Mouse (Mus musculus) kidney, embryonic 14.5 days (tissue): Measurements from ENCODE around the gene Zp1. TPM values are rescaled to one million over a fixed set of nuclear protein-coding genes. Genes with fewer than 3 reads are reported as not detected.

Experiments
- ATAC-seq: fragments of 200-750 bp; cut with Nextera tagmentation; 2 replicates; pipeline ENCODE4 v1.8.0; 2017; ENCODE audit warnings: moderate number of reproducible peaks, mild to moderate bottlenecking, moderate TSS enrichment, moderate library complexity; ENCODE audit not compliant: low FRiP score, low TSS enrichment
- H3K27ac ChIP-seq: fragments of 300-500 bp; sonication (generic); 2 replicates; pipeline ENCODE4 v1.5.1; 2014; ENCODE audit warnings: low read depth, mild to moderate bottlenecking, low read length, moderate library complexity, mixed read lengths
- H3K27me3 ChIP-seq: fragments of 300-500 bp; sonication (generic); 2 replicates; pipeline ENCODE4 v1.6.1; 2014; ENCODE audit warnings: mild to moderate bottlenecking, low read length; ENCODE audit not compliant: control insufficient read depth, insufficient read depth
- H3K36me3 ChIP-seq: fragments of 300-500 bp; sonication (generic); 2 replicates; pipeline ENCODE4 v1.6.1; 2014; ENCODE audit warnings: low read length, mixed read lengths; ENCODE audit not compliant: control insufficient read depth, insufficient read depth
- H3K4me1 ChIP-seq: fragments of 300-500 bp; sonication (generic); 2 replicates; pipeline ENCODE4 v1.6.1; 2014; ENCODE audit warnings: low read length, mixed read lengths; ENCODE audit not compliant: control insufficient read depth, insufficient read depth
- H3K4me2 ChIP-seq: fragments of 300-500 bp; sonication (generic); replicated peaks from 2 replicates; pipeline ENCODE4 v1.6.1; 2014; ENCODE audit warnings: low read depth, mild to moderate bottlenecking, low read length
- H3K4me3 ChIP-seq: fragments of 300-500 bp; sonication (generic); 2 replicates; pipeline ENCODE4 v1.5.1; 2014; ENCODE audit warnings: mild to moderate bottlenecking, low read length
- H3K9ac ChIP-seq: fragments of 300-500 bp; sonication (generic); 2 replicates; pipeline ENCODE4 v1.6.1; 2014; ENCODE audit warnings: low read depth, mild to moderate bottlenecking, low read length, moderate library complexity
- H3K9me3 ChIP-seq: fragments of 300-500 bp; sonication (generic); 2 replicates; pipeline ENCODE4 v1.6.1; 2016; ENCODE audit warnings: low read length; ENCODE audit not compliant: control insufficient read depth
- WGBS: fragments of 180-500 bp; shearing (Covaris S2); extraction: QIAGEN DNeasy Blood & Tissue Kit; methylation state at CpG from one replicate; pipeline ENCODE4 v1.1.7; 2014; 5-methylcytosine and 5-hydroxymethylcytosine counted together
- polyA plus RNA-seq: library from polyadenylated mRNA; unstranded; fragments of >200 nt; fragmentation: Nextera tagmentation; extraction: Ambion mirVana; gene quantifications from 2 replicates; pipeline ENCODE4 v1.2.1, GENCODE M21; 2014

Zp1 gene
- polyA plus RNA-seq, 1 experiment from 2014 or later, result not detected

- Histone ChIP-seq H3K27me3 (no peaks in the 10 kb centered on the region), H3K4me1 (peaks cover 20% of the 10 kb centered on the region), H3K9ac (0 out of 2 replicates have a peak overlapping the region, but pooled peaks have one; percentile 28), H3K27ac (peak overlapping the region; percentile 42; the same call in 1 of the 2 replicates), H3K36me3 (peaks cover 39% of the 10 kb centered on the region), H3K4me2 (no peak overlapping the region), H3K4me3 (no peak overlapping the region), H3K9me3 (no peaks in the 10 kb centered on the region)
- 73% methylated on average over 14 of the region's 14 CpGs for WGBS
- ATAC-seq, result peak; percentile 7; the same call in 1 of the 2 replicates
Observed at GRCm38 (mm10) chr19:10871328-10871961, 49.0 kb downstream of the Zp1 start.

GRCm38 (mm10) chr19:10870676-10871075 lies 49.8 kb downstream of the Zp1 start:
- Histone ChIP-seq H3K27ac (peak overlapping the region; percentile 37; the same call in 1 of the 2 replicates), H3K9ac (no peak overlapping the region; the same call in 1 of the 2 replicates), H3K4me2 (no peak overlapping the region), H3K27me3 (no peaks in the 10 kb centered on the region), H3K9me3 (no peaks in the 10 kb centered on the region), H3K4me3 (no peak overlapping the region), H3K36me3 (peaks cover 44% of the 10 kb centered on the region), H3K4me1 (peaks cover 20% of the 10 kb centered on the region)
- 97% methylated on average over 3 of the region's 3 CpGs for WGBS
- no peak for ATAC-seq

- 5% methylated on average over 8 of the region's 8 CpGs for WGBS
- Histone ChIP-seq H3K4me1 (peaks cover 20% of the 10 kb centered on the region), H3K4me2 (peak within 1 kb of the TSS; percentile 77), H3K27me3 (no peaks in the 10 kb centered on the region), H3K9me3 (no peaks in the 10 kb centered on the region), H3K36me3 (peaks cover 51% of the 10 kb centered on the region), H3K4me3 (peak within 1 kb of the TSS; percentile 82), H3K9ac (peak within 1 kb of the TSS; percentile 92), H3K27ac (peak within 1 kb of the TSS; percentile 88)
- peak; percentile 5; the same call in 1 of the 2 replicates for ATAC-seq
Observed at GRCm38 (mm10) chr19:10869886-10870527, 50.4 kb downstream of the Zp1 start, which contains the start of gene Tmem132a. Gene Tmem132a, minus strand, starts transcription at chr19:10869940.

GRCm38 (mm10) chr19:10869241-10869885 lies 51.1 kb downstream of the Zp1 start:
- Histone ChIP-seq H3K4me2 (peak overlapping the region; percentile 77), H3K27ac (peak overlapping the region; percentile 88), H3K9me3 (no peaks in the 10 kb centered on the region), H3K4me3 (peak overlapping the region; percentile 82), H3K27me3 (no peaks in the 10 kb centered on the region), H3K36me3 (peaks cover 56% of the 10 kb centered on the region), H3K4me1 (peaks cover 20% of the 10 kb centered on the region), H3K9ac (peak overlapping the region; percentile 92)
- peak; percentile 92 for ATAC-seq
- under 1% methylated on average over 39 of the region's 43 CpGs for WGBS

- WGBS, result under 1% methylated on average over 17 of the region's 17 CpGs
- peak overlapping the region; percentile 88 for H3K27ac ChIP-seq
- H3K4me3 ChIP-seq, result peak overlapping the region; percentile 82
- H3K9me3 ChIP-seq, result no peaks in the 10 kb centered on the region
- peaks cover 56% of the 10 kb centered on the region for H3K36me3 ChIP-seq
- ATAC-seq, result peak; percentile 15
- peaks cover 20% of the 10 kb centered on the region for H3K4me1 ChIP-seq
- H3K27me3 ChIP-seq, result no peaks in the 10 kb centered on the region
- H3K9ac ChIP-seq, result peak overlapping the region; percentile 92
- H3K4me2 ChIP-seq, result peak overlapping the region; percentile 77
Observed at GRCm38 (mm10) chr19:10868623-10869141, 51.8 kb downstream of the Zp1 start.

- H3K27ac ChIP-seq, result no peak overlapping the region
- H3K9me3 ChIP-seq, result no peaks in the 10 kb centered on the region
- 20% methylated on average over 5 of the region's 5 CpGs for WGBS
Observed at GRCm38 (mm10) chr19:10867946-10868622, 52.3 kb downstream of the Zp1 start.

GRCm38 (mm10) chr19:10866351-10866750 lies 54.1 kb downstream of the Zp1 start:
- no peaks in the 10 kb centered on the region for H3K27me3 ChIP-seq
- H3K4me1 ChIP-seq, result peaks cover 20% of the 10 kb centered on the region
- no peak for ATAC-seq
- no peaks in the 10 kb centered on the region for H3K9me3 ChIP-seq
- no peak overlapping the region for H3K9ac ChIP-seq
- H3K36me3 ChIP-seq, result peaks cover 57% of the 10 kb centered on the region
- H3K4me3 ChIP-seq, result no peak overlapping the region
- H3K27ac ChIP-seq, result no peak overlapping the region
- H3K4me2 ChIP-seq, result no peak overlapping the region
- 90% methylated on average over 13 of the region's 13 CpGs for WGBS

More at GRCm38 (mm10) chr19:10867946-10868622, 52.3 kb downstream of the Zp1 start:
- Histone ChIP-seq H3K9ac (peak overlapping the region; percentile 92), H3K4me2 (peak overlapping the region; percentile 77), H3K4me3 (peak overlapping the region; percentile 82), H3K36me3 (peaks cover 56% of the 10 kb centered on the region), H3K27me3 (no peaks in the 10 kb centered on the region), H3K4me1 (peaks cover 20% of the 10 kb centered on the region)
- ATAC-seq, result no peak
